Comparison of ENCODE assay signal across 25 mouse cellular contexts in genomic region chr7:13311401-13311800, GRCm38 (mm10). TPM values are rescaled to one million over a fixed set of nuclear protein-coding genes. Genes with fewer than 3 reads are reported as not detected.
A peak's percentile ranks its signal among the peaks of the same experiment; 100 is the strongest.
DNase-seq lines count a peak whose midpoint lies in the region; ATAC-seq lines count a peak whose summit lies in the region.
"Had no signal": no experiment of that assay in that cellular context is flagged by ENCODE, and none has a peak within 500 bp of the region (broad histone marks: within the 10 kb centered on the region; RNA-seq: fewer than 3 reads in every experiment).

No protein-coding gene starts in this region.

- H3K9ac ChIP-seq in limb, embryonic 11.5 days (ENCODE audit: low read length), result no peak overlapping the region
- H3K9ac ChIP-seq in hindbrain, embryonic 13.5 days, result no peak overlapping the region
- H3K9ac ChIP-seq: forebrain, embryonic 13.5 days; heart, embryonic 12.5 days; heart, embryonic 15.5 days; hindbrain, embryonic 14.5 days had no signal

- peaks cover 37% of the 10 kb centered on the region for H3K36me3 ChIP-seq in limb, embryonic 11.5 days (ENCODE audit: control insufficient read depth, insufficient read depth, low read length)
- H3K36me3 ChIP-seq in limb, embryonic 10.5 days, result peaks cover 89% of the 10 kb centered on the region
- H3K36me3 ChIP-seq in hindbrain, embryonic 13.5 days, result peaks cover 71% of the 10 kb centered on the region

- no peak for ATAC-seq in limb, embryonic 11.5 days (ENCODE audit: insufficient number of reproducible peaks, low FRiP score, low TSS enrichment, low read depth)
- ATAC-seq in hindbrain, embryonic 13.5 days (ENCODE audit: low FRiP score), result no peak
- ATAC-seq: CD4-positive, CD25-positive, alpha-beta regulatory T cell, adult 4 months; forebrain, embryonic 13.5 days; forebrain, embryonic 16.5 days; hindbrain, postnatal 0 days; inflammation-experienced regulatory T-cells, adult 6 months had no signal

- no peaks in the 10 kb centered on the region for H3K4me1 ChIP-seq in limb, embryonic 11.5 days (ENCODE audit: control insufficient read depth, insufficient read depth, low read length)
- no peaks in the 10 kb centered on the region for H3K4me1 ChIP-seq in limb, embryonic 10.5 days
- H3K4me1 ChIP-seq in hindbrain, embryonic 13.5 days (replicated peaks), result no peaks in the 10 kb centered on the region
- H3K4me1 ChIP-seq: forebrain, embryonic 10.5 days; forebrain, embryonic 13.5 days; heart, embryonic 12.5 days; heart, embryonic 15.5 days; hindbrain, embryonic 10.5 days had no signal

- no peaks in the 10 kb centered on the region for H3K27me3 ChIP-seq in limb, embryonic 11.5 days (ENCODE audit: control insufficient read depth, insufficient read depth, low read length)
- H3K27me3 ChIP-seq in limb, embryonic 10.5 days (ENCODE audit: low read depth, poor library complexity, severe bottlenecking), result no peaks in the 10 kb centered on the region
- H3K27me3 ChIP-seq in hindbrain, embryonic 13.5 days, result no peaks in the 10 kb centered on the region
- H3K27me3 ChIP-seq: forebrain, embryonic 13.5 days; heart, embryonic 12.5 days; heart, embryonic 15.5 days had no signal

- no peak overlapping the region for H3K4me3 ChIP-seq in limb, embryonic 11.5 days (ENCODE audit: low read depth, low read length)
- no peak overlapping the region for H3K4me3 ChIP-seq in limb, embryonic 10.5 days
- H3K4me3 ChIP-seq in hindbrain, embryonic 13.5 days, result no peak overlapping the region
- H3K4me3 ChIP-seq: forebrain, embryonic 10.5 days; forebrain, embryonic 13.5 days; heart, embryonic 12.5 days; heart, embryonic 15.5 days; hindbrain, embryonic 10.5 days had no signal

- 98% methylated on average over 4 of the region's 4 CpGs for WGBS in limb, embryonic 11.5 days
- WGBS in limb, embryonic 10.5 days, result 97% methylated on average over 4 of the region's 4 CpGs
- WGBS in hindbrain, embryonic 13.5 days, result 95% methylated on average over 4 of the region's 4 CpGs

- no peak overlapping the region for H3K4me2 ChIP-seq in limb, embryonic 11.5 days (ENCODE audit: low read depth, severe bottlenecking)
- no peak overlapping the region for H3K4me2 ChIP-seq in hindbrain, embryonic 13.5 days
- H3K4me2 ChIP-seq: forebrain, embryonic 13.5 days; heart, embryonic 12.5 days; heart, embryonic 15.5 days; hindbrain, embryonic 14.5 days had no signal

- peak; percentile 15 for DNase-seq in limb, embryonic 11.5 days (ENCODE audit: low spot score)
- DNase-seq in limb, embryonic 10.5 days (ENCODE audit: low spot score), result no peak
- DNase-seq in ES-CJ7 (ENCODE audit: low read depth, low spot score), result peak; percentile 47
- DNase-seq in R1 (ENCODE audit: low read depth, low spot score), result peak; percentile 51
- no peak for DNase-seq in ovary, postnatal 10 days (ENCODE audit: low spot score)
- DNase-seq: adrenal gland, adult 2 months; adrenal gland, postnatal 14 days; cerebellum, adult 11-12 months; cerebellum, adult 8-10 months; cerebellum, postnatal 14 days; gastrocnemius, postnatal 25 days; heart, adult 18-20 months; heart, postnatal 10 days; heart, postnatal 36 days had no signal

- no peak overlapping the region for H3K27ac ChIP-seq in limb, embryonic 11.5 days (replicated peaks; ENCODE audit: low read depth, low read length)
- no peak overlapping the region for H3K27ac ChIP-seq in limb, embryonic 10.5 days
- no peak overlapping the region for H3K27ac ChIP-seq in hindbrain, embryonic 13.5 days
- H3K27ac ChIP-seq: forebrain, embryonic 10.5 days; forebrain, embryonic 13.5 days; heart, embryonic 15.5 days; hindbrain, embryonic 10.5 days; hindbrain, embryonic 14.5 days; hindbrain, postnatal 0 days had no signal

- no peaks in the 10 kb centered on the region; the same call in 1 of the 2 replicates for H3K9me3 ChIP-seq in limb, embryonic 11.5 days (ENCODE audit: control insufficient read depth, low read length)
- no peaks in the 10 kb centered on the region for H3K9me3 ChIP-seq in limb, embryonic 10.5 days (replicated peaks)
- H3K9me3 ChIP-seq in hindbrain, embryonic 13.5 days, result no peaks in the 10 kb centered on the region
- H3K9me3 ChIP-seq: forebrain, embryonic 10.5 days; forebrain, embryonic 13.5 days; heart, embryonic 12.5 days; heart, embryonic 15.5 days; hindbrain, embryonic 10.5 days had no signal

RNA-seq across cellular contexts. Expression of gene Pla2g4c, which starts 13.1 kb away (rescaled TPM):
- polyA plus RNA-seq in limb, embryonic 11.5 days (2014; fragmentation: Nextera tagmentation; extraction: Ambion mirVana), result 1.8 and 1.9 TPM in 2 replicates
- polyA plus RNA-seq in limb, embryonic 10.5 days (2016; fragmentation: Nextera tagmentation; extraction: Ambion mirVana), result 1.9 TPM in 2 replicates
- 0.92 and 1.2 TPM in 2 replicates for polyA plus RNA-seq in hindbrain, embryonic 13.5 days (2015; fragmentation: Nextera tagmentation; extraction: Ambion mirVana)

RNA-seq across cellular contexts. Expression of gene Zswim9, which starts 32.9 kb away (rescaled TPM):
- 5.1 and 5.8 TPM in 2 replicates for polyA plus RNA-seq in limb, embryonic 11.5 days (2014; fragmentation: Nextera tagmentation; extraction: Ambion mirVana)
- 10.0 and 11.4 TPM in 2 replicates for polyA plus RNA-seq in limb, embryonic 10.5 days (2016; fragmentation: Nextera tagmentation; extraction: Ambion mirVana)
- 14.6 and 15.9 TPM in 2 replicates for polyA plus RNA-seq in hindbrain, embryonic 13.5 days (2015; fragmentation: Nextera tagmentation; extraction: Ambion mirVana)

RNA-seq across cellular contexts. Expression of gene Lig1, which starts 34.3 kb away (rescaled TPM):
- 173 and 185 TPM in 2 replicates for polyA plus RNA-seq in limb, embryonic 11.5 days (2014; fragmentation: Nextera tagmentation; extraction: Ambion mirVana)
- 163 and 169 TPM in 2 replicates for polyA plus RNA-seq in limb, embryonic 10.5 days (2016; fragmentation: Nextera tagmentation; extraction: Ambion mirVana)
- 41.1 and 46.2 TPM in 2 replicates for polyA plus RNA-seq in hindbrain, embryonic 13.5 days (2015; fragmentation: Nextera tagmentation; extraction: Ambion mirVana)

Comparison
In these comparisons a context has a peak if more than half of its experiments do, and no peak if none do; other contexts are left out.
1. DNase-seq: peak in limb, embryonic 11.5 days (single experiment), ES-CJ7 (single experiment) and R1 (single experiment); none in limb, embryonic 10.5 days (single experiment) and ovary, postnatal 10 days (single experiment).